ENCODE assay signal across 26 mouse cellular contexts in genomic region chrX:13599373-13599772, GRCm38 (mm10). TPM values are rescaled to one million over a fixed set of nuclear protein-coding genes. Genes with fewer than 3 reads are reported as not detected.
DNase-seq lines count a peak whose midpoint lies in the region; TF ChIP-seq lines count a peak whose summit lies in the region.
"Had no signal": no experiment of that assay in that cellular context is flagged by ENCODE, and none has a peak within 500 bp of the region (broad histone marks: within the 10 kb centered on the region; RNA-seq: fewer than 3 reads in every experiment).

No protein-coding gene starts in this region.

- H3K4me2 ChIP-seq in CH12.LX (ENCODE audit: insufficient read depth, low read depth, poor library complexity, severe bottlenecking), result peak overlapping the region; percentile 75
- H3K4me2 ChIP-seq: embryonic facial prominence, embryonic 15.5 days; forebrain, embryonic 12.5 days; hindbrain, embryonic 15.5 days; liver, embryonic 12.5 days; midbrain, embryonic 11.5 days; stomach, embryonic 15.5 days had no signal

- H3K36me3 ChIP-seq in CH12.LX (replicated peaks in 1 of 2; ENCODE audit: control insufficient read depth in 1 of 2, insufficient read depth in 1 of 2, low read length in 1 of 2) (no peaks in the 10 kb centered on the region), macrophage (ENCODE audit: inconsistent target) (no peaks in the 10 kb centered on the region)
- no peaks in the 10 kb centered on the region for H3K36me3 ChIP-seq in splenic B cell, adult 2 months (ENCODE audit: control insufficient read depth, insufficient read depth, low read length, poor library complexity, severe bottlenecking)
- H3K36me3 ChIP-seq: embryonic facial prominence, embryonic 10.5 days; embryonic facial prominence, embryonic 15.5 days; forebrain, embryonic 12.5 days; hindbrain, embryonic 10.5 days; hindbrain, embryonic 15.5 days; liver, embryonic 12.5 days; stomach, embryonic 15.5 days had no signal

- DNase-seq in gastrocnemius, adult 2 months, result no peak
- DNase-seq in gastrocnemius, adult 8-10 months (ENCODE audit: low spot score in 2 of 2), result no peak
- peak; percentile 73 for DNase-seq in CH12.LX (ENCODE audit: extremely low read depth)
- DNase-seq in splenic B cell, adult 2 months (ENCODE audit: low read depth, low spot score), result peak; percentile 72
- no peak for DNase-seq in heart, adult 8-10 months (ENCODE audit: low spot score)
- DNase-seq in frontal cortex, postnatal 14 days (ENCODE audit: low spot score in 2 of 2), result no peak
- DNase-seq: adrenal gland, postnatal 14 days; cerebellum, adult 18-20 months; cerebellum, postnatal 10 days; heart, postnatal 14 days; kidney, adult 11 months; kidney, postnatal 36 days; left cerebral cortex, postnatal 4 days; liver, postnatal 0 days; right cerebral cortex, postnatal 25 days had no signal

- TF ChIP-seq CTCF in gastrocnemius, adult 2 months (IDR thresholded peaks at IDR 0.05), result no peak
- no peak for TF ChIP-seq CTCF in CH12.LX (conservative IDR thresholded peaks at IDR 0.05 in 1 of 2, IDR thresholded peaks at IDR 0.05 in 1 of 2; ENCODE audit: low read depth in 2 of 2, low read length in 2 of 2)

- H3K9me3 ChIP-seq in CH12.LX (replicated peaks; ENCODE audit: low read length), result no peaks in the 10 kb centered on the region
- H3K9me3 ChIP-seq: embryonic facial prominence, embryonic 10.5 days; embryonic facial prominence, embryonic 15.5 days; forebrain, embryonic 12.5 days; hindbrain, embryonic 10.5 days; hindbrain, embryonic 15.5 days; liver, embryonic 12.5 days; stomach, embryonic 15.5 days had no signal

- H3K4me3 ChIP-seq in gastrocnemius, adult 2 months, result no peak overlapping the region
- no peak overlapping the region for H3K4me3 ChIP-seq in CH12.LX (replicated peaks in 1 of 3; ENCODE audit: low read depth in 2 of 3, low read length in 2 of 3, poor library complexity in 1 of 3)
- no peak overlapping the region for H3K4me3 ChIP-seq in macrophage (ENCODE audit: inconsistent target)
- H3K4me3 ChIP-seq: embryonic facial prominence, embryonic 10.5 days; embryonic facial prominence, embryonic 15.5 days; forebrain, embryonic 12.5 days; hindbrain, embryonic 10.5 days; hindbrain, embryonic 15.5 days; layer of hippocampus, adult 2 months; left cerebral cortex, adult 2 months; liver, embryonic 12.5 days; stomach, embryonic 15.5 days had no signal

- TF ChIP-seq POLR2A in CH12.LX (IDR thresholded peaks at IDR 0.05; ENCODE audit: low read depth, low read length), result peak; percentile 22; the same call in 1 of the 2 replicates

- TF ChIP-seq EP300 in CH12.LX (IDR thresholded peaks at IDR 0.05; ENCODE audit: low read length), result peak; percentile 95

- no peaks in the 10 kb centered on the region for H3K27me3 ChIP-seq in CH12.LX (replicated peaks)
- H3K27me3 ChIP-seq in splenic B cell, adult 2 months (ENCODE audit: control insufficient read depth, insufficient read depth, low read length, poor library complexity, severe bottlenecking), result no peaks in the 10 kb centered on the region
- H3K27me3 ChIP-seq: embryonic facial prominence, embryonic 15.5 days; forebrain, embryonic 12.5 days; hindbrain, embryonic 15.5 days; liver, embryonic 12.5 days; stomach, embryonic 15.5 days had no signal

- H3K9ac ChIP-seq in CH12.LX (ENCODE audit: insufficient read depth, low read depth), result peak overlapping the region; percentile 39; the same call in 1 of the 2 replicates
- H3K9ac ChIP-seq: embryonic facial prominence, embryonic 15.5 days; forebrain, embryonic 12.5 days; hindbrain, embryonic 15.5 days; liver, embryonic 12.5 days; liver, postnatal 0 days; stomach, embryonic 15.5 days had no signal

- intact Hi-C loops in gastrocnemius, adult 2 months (cut with DNase I), result no loop called here

- H3K4me1 ChIP-seq in CH12.LX (ENCODE audit: control insufficient read depth in 1 of 2, insufficient read depth in 2 of 2), result peaks cover 6 to 13% of the 10 kb centered on the region in 2 experiments; a peak in 3 of 4 replicates
- H3K4me1 ChIP-seq: embryonic facial prominence, embryonic 10.5 days; embryonic facial prominence, embryonic 15.5 days; forebrain, embryonic 12.5 days; hindbrain, embryonic 10.5 days; hindbrain, embryonic 15.5 days; liver, embryonic 12.5 days; stomach, embryonic 15.5 days had no signal

- dilution Hi-C loops in CH12.LX (cut with MboI; ENCODE audit: extremely low pct_ligation_motif_present, extremely low pct_unique_long_range_greater_than_20kb, low sequenced_read_pairs), result no loop called here

- H3K79me2 ChIP-seq in CH12.LX (replicated peaks; ENCODE audit: control insufficient read depth, extremely low read depth, insufficient read depth, poor library complexity, severe bottlenecking) (no peaks in the 10 kb centered on the region), macrophage (ENCODE audit: inconsistent target) (no peaks in the 10 kb centered on the region)

- in situ Hi-C loops in CH12.LX (cut with MboI; ENCODE audit: low pct_ligation_motif_present, low pct_unique_long_range_greater_than_20kb, low sequenced_read_pairs), result no loop called here

- TF ChIP-seq RAD21 in CH12.LX (IDR thresholded peaks at IDR 0.05; ENCODE audit: low read depth, low read length), result no peak; the same call in 1 of the 2 replicates

- WGBS in macrophage (ENCODE audit: missing documents), result 31% methylated on average over 2 of the region's 2 CpGs

- H3K27ac ChIP-seq in gastrocnemius, adult 2 months, result peak overlapping the region; percentile 48; the same call in 1 of the 2 replicates
- peak overlapping the region; percentile 83 for H3K27ac ChIP-seq in CH12.LX (ENCODE audit: insufficient read depth, low read depth)
- peak overlapping the region; percentile 73 for H3K27ac ChIP-seq in macrophage
- H3K27ac ChIP-seq: embryonic facial prominence, embryonic 10.5 days; embryonic facial prominence, embryonic 15.5 days; forebrain, embryonic 12.5 days; hindbrain, embryonic 10.5 days; hindbrain, embryonic 15.5 days; left cerebral cortex, adult 2 months; liver, embryonic 12.5 days; stomach, embryonic 15.5 days had no signal

TF ChIP-seq in CH12.LX, 34 proteins besides CTCF, POLR2A, EP300 and RAD21 (continues in another document):
- TF ChIP-seq POLR2AphosphoS2 (IDR thresholded peaks at IDR 0.05; ENCODE audit: low read depth, low read length), result no peak
- peak; percentile 71 for TF ChIP-seq BHLHE40 (IDR thresholded peaks at IDR 0.05; ENCODE audit: low read depth, low read length)
- TF ChIP-seq KAT2A (IDR thresholded peaks at IDR 0.05; ENCODE audit: insufficient replicate concordance, low read length), result no peak
- TF ChIP-seq CHD2 (IDR thresholded peaks at IDR 0.05; ENCODE audit: low read length), result peak; percentile 70; the same call in 1 of the 2 replicates
- no peak for TF ChIP-seq NELFE (IDR thresholded peaks at IDR 0.05; ENCODE audit: low read depth, low read length)
- TF ChIP-seq RCOR1 (conservative IDR thresholded peaks at IDR 0.05; ENCODE audit: low read depth, low read length), result 0 out of 2 replicates have a peak, but pooled peaks have one; percentile 65
- 0 out of 2 replicates have a peak, but pooled peaks have one; percentile 48 for TF ChIP-seq E2F4 (IDR thresholded peaks at IDR 0.05; ENCODE audit: insufficient replicate concordance, low read depth, low read length)
- peak; percentile 89 for TF ChIP-seq TCF12 (IDR thresholded peaks at IDR 0.05; ENCODE audit: low read depth, low read length)
- peak; percentile 56; the same call in 1 of the 2 replicates for TF ChIP-seq SIN3A (IDR thresholded peaks at IDR 0.05; ENCODE audit: low read length)
- no peak; the same call in 1 of the 2 replicates for TF ChIP-seq ZMIZ1 (IDR thresholded peaks at IDR 0.05; ENCODE audit: low read depth, low read length)
- no peak for TF ChIP-seq MXI1 (IDR thresholded peaks at IDR 0.05; ENCODE audit: low read depth, low read length)
- TF ChIP-seq IRF4 (IDR thresholded peaks at IDR 0.05; ENCODE audit: low read depth, low read length), result peak; percentile 92
- TF ChIP-seq NRF1 (IDR thresholded peaks at IDR 0.05; ENCODE audit: low read depth, low read length), result no peak
- no peak for TF ChIP-seq MAFK (IDR thresholded peaks at IDR 0.05; ENCODE audit: insufficient replicate concordance, low read length)
- no peak for TF ChIP-seq HCFC1 (IDR thresholded peaks at IDR 0.05; ENCODE audit: low read depth, low read length)
- TF ChIP-seq TBP (conservative IDR thresholded peaks at IDR 0.05; ENCODE audit: low read depth, low read length), result 0 out of 2 replicates have a peak, but pooled peaks have one; percentile 11
- TF ChIP-seq MAX (IDR thresholded peaks at IDR 0.05; ENCODE audit: low read length), result peak; percentile 36; the same call in 1 of the 2 replicates
- TF ChIP-seq ETS1 (conservative IDR thresholded peaks at IDR 0.05; ENCODE audit: low read depth, low read length), result peak; percentile 71
- TF ChIP-seq UBTF (IDR thresholded peaks at IDR 0.05; ENCODE audit: low read depth, low read length), result no peak
- TF ChIP-seq JUND (conservative IDR thresholded peaks at IDR 0.05; ENCODE audit: low read depth, low read length), result peak; percentile 84
- TF ChIP-seq JUN (IDR thresholded peaks at IDR 0.05; ENCODE audit: insufficient read depth, low read depth, low read length), result peak; percentile 75
- no peak for TF ChIP-seq ZKSCAN1 (IDR thresholded peaks at IDR 0.05; ENCODE audit: borderline replicate concordance, low read depth, low read length)
- peak; percentile 34; the same call in 1 of the 2 replicates for TF ChIP-seq MYC (IDR thresholded peaks at IDR 0.05; ENCODE audit: low read depth, low read length)
- TF ChIP-seq MEF2A (IDR thresholded peaks at IDR 0.05; ENCODE audit: borderline replicate concordance, low read depth, low read length), result peak; percentile 72; the same call in 1 of the 2 replicates
- TF ChIP-seq CHD1 (IDR thresholded peaks at IDR 0.05; ENCODE audit: low read depth, low read length), result no peak
- TF ChIP-seq ZNF384 (IDR thresholded peaks at IDR 0.05; ENCODE audit: low read depth, low read length), result no peak

RNA-seq across cellular contexts. Expression of gene Gpr34, which starts 32.5 kb away (rescaled TPM):
- under 1 TPM; 0.41 to 0.42 TPM for total RNA-seq in gastrocnemius, adult 2 months (2021)
- under 1 TPM in 3 of 4 experiments, not detected in 1; 0.27 to 0.40 (median 0.35) TPM for total RNA-seq in gastrocnemius, adult 8-10 months (2022)
- total RNA-seq in CH12.LX (2012; rRNA removed) (1.5 and 3.4 TPM in 2 replicates), CH12.LX (2014; rRNA removed) (15.7 and 17.2 TPM in 2 replicates)
- polyA plus RNA-seq in CH12.LX (2012; ENCODE audit: insufficient read length, low read depth) (4.1 and 4.9 TPM in 2 replicates), macrophage (2018) (10.4 to 30.0 TPM (median 24.8 TPM) in 3 replicates)
- 1 to 10 TPM in 4 of 26 experiments, under 1 TPM in 9, not detected in 13; 0.29 to 7.7 (median 0.88) TPM for total RNA-seq in macrophage (2018; cell fraction: chromatin; rRNA removed)
- total RNA-seq in macrophage (2018; cell fraction: cytosol; rRNA removed), result 10 to 100 TPM in 12 of 26 experiments, 1 to 10 TPM in 2, under 1 TPM in 12; 0.40 to 26.6 (median 4.5) TPM
- 10 to 100 TPM in 2 of 26 experiments, 1 to 10 TPM in 10, under 1 TPM in 11, not detected in 3; 0.33 to 17.4 (median 2.7) TPM for total RNA-seq in macrophage (2018; cell fraction: nucleus; rRNA removed)
- 1 to 10 TPM in 3 of 4 experiments, under 1 TPM in 1; 0.37 to 2.1 (median 1.7) TPM for total RNA-seq in heart, adult 8-10 months (2022)

Comparison
In these comparisons a context has a peak if more than half of its experiments do, and no peak if none do; other contexts are left out.
1. DNase-seq: peak in CH12.LX (single experiment) and splenic B cell, adult 2 months (single experiment); none in gastrocnemius, adult 2 months (single experiment), gastrocnemius, adult 8-10 months (0 of 2), heart, adult 8-10 months (single experiment) and frontal cortex, postnatal 14 days (0 of 2).
2. Peak in every context shown above with its lines, with median percentiles within 50 percentile points of each other: H3K27ac ChIP-seq.